Mouse (Mus musculus): ENCODE measurements around the gene Ada. TPM values are rescaled to one million over a fixed set of nuclear protein-coding genes. Genes with fewer than 3 reads are reported as not detected.

Ada gene
- total RNA-seq, 2 experiments from 2014 or later, result 0.25 to 0.79 TPM

Other genes with a start within 250 kb of the Ada start
- gene Hnf4a, start 243.4 kb downstream of the Ada start, total RNA-seq (2021), result not detected
- 1 to 10 TPM; 4.3 to 4.8 TPM for gene Ttpal, start 147.9 kb downstream of the Ada start, total RNA-seq (2021)
- gene Serinc3, start 105.1 kb downstream of the Ada start, total RNA-seq (2021), result 100 to 1,000 TPM; 101 to 136 TPM
- 10 to 100 TPM; 80.1 to 98.9 TPM for gene Pkig, start 91.9 kb downstream of the Ada start, total RNA-seq (2021)
- gene Ccn5, start 70.6 kb upstream of the Ada start, total RNA-seq (2021), result under 1 TPM; 0.74 to 0.91 TPM
- not detected for gene Kcnk15, start 103.4 kb upstream of the Ada start, total RNA-seq (2021)
- gene Rims4, start 168.4 kb upstream of the Ada start, total RNA-seq (2021), result 1 to 10 TPM in 1 of 2 experiments, under 1 TPM in 1; 0.86 to 1.3 TPM
- 10 to 100 TPM; 34.7 to 37.9 TPM for gene Ywhab, start 244.7 kb upstream of the Ada start, total RNA-seq (2021)